31 mouse cellular contexts compared by ENCODE assay signal in genomic region chr6:106985132-106985801, GRCm38 (mm10).
DNase-seq lines count a peak whose midpoint lies in the region; ATAC-seq lines count a peak whose summit lies in the region.
"Had no signal": no experiment of that assay in that cellular context is flagged by ENCODE, and none has a peak within 500 bp of the region (broad histone marks: within the 10 kb centered on the region; RNA-seq: fewer than 3 reads in every experiment).

No protein-coding gene starts in this region.

- ATAC-seq in erythroblast, adult 5-6 weeks (replicated peaks; ENCODE audit: low FRiP score, poor library complexity, severe bottlenecking), result peak; percentile 82
- ATAC-seq in megakaryocyte-erythroid progenitor cell, adult 5-6 weeks (replicated peaks; ENCODE audit: low FRiP score, low TSS enrichment, poor library complexity, severe bottlenecking), result peak; percentile 94
- ATAC-seq: activated CD4-positive, CD25-positive, alpha-beta regulatory T cell, adult 4 months; forebrain, embryonic 15.5 days; midbrain, embryonic 16.5 days had no signal

- 60% methylated on average over 4 of the region's 4 CpGs for WGBS in heart, embryonic 10.5 days

- H3K27ac ChIP-seq in heart, embryonic 10.5 days, result no peak overlapping the region
- H3K27ac ChIP-seq: embryonic facial prominence, embryonic 12.5 days; forebrain, embryonic 15.5 days; heart, embryonic 13.5 days; hindbrain, embryonic 12.5 days; kidney, embryonic 15.5 days; left cerebral cortex, adult 2 months; limb, embryonic 15.5 days; stomach, embryonic 15.5 days had no signal

- H3K4me1 ChIP-seq in heart, embryonic 10.5 days, result no peaks in the 10 kb centered on the region
- H3K4me1 ChIP-seq: embryonic facial prominence, embryonic 12.5 days; forebrain, embryonic 15.5 days; heart, embryonic 13.5 days; hindbrain, embryonic 12.5 days; kidney, embryonic 15.5 days; limb, embryonic 15.5 days; stomach, embryonic 15.5 days had no signal

- H3K36me3 ChIP-seq in heart, embryonic 10.5 days, result no peaks in the 10 kb centered on the region
- H3K36me3 ChIP-seq: embryonic facial prominence, embryonic 12.5 days; forebrain, embryonic 15.5 days; heart, embryonic 13.5 days; hindbrain, embryonic 12.5 days; kidney, embryonic 15.5 days; limb, embryonic 15.5 days; stomach, embryonic 15.5 days had no signal

- H3K4me3 ChIP-seq in heart, embryonic 10.5 days, result no peak overlapping the region
- H3K4me3 ChIP-seq: embryonic facial prominence, embryonic 12.5 days; forebrain, embryonic 15.5 days; heart, embryonic 13.5 days; hindbrain, embryonic 12.5 days; kidney, embryonic 15.5 days; left cerebral cortex, adult 2 months; limb, embryonic 15.5 days; megakaryocyte, embryonic 14.5 days; stomach, embryonic 15.5 days had no signal

- H3K27me3 ChIP-seq in heart, embryonic 10.5 days (ENCODE audit: insufficient read depth, poor library complexity, severe bottlenecking), result no peaks in the 10 kb centered on the region
- H3K27me3 ChIP-seq: embryonic facial prominence, embryonic 12.5 days; forebrain, embryonic 15.5 days; heart, embryonic 13.5 days; hindbrain, embryonic 12.5 days; kidney, embryonic 15.5 days; limb, embryonic 15.5 days; megakaryocyte, embryonic 14.5 days; stomach, embryonic 15.5 days had no signal

- H3K9me3 ChIP-seq in heart, embryonic 10.5 days, result no peaks in the 10 kb centered on the region
- H3K9me3 ChIP-seq: embryonic facial prominence, embryonic 12.5 days; forebrain, embryonic 15.5 days; hindbrain, embryonic 12.5 days; kidney, embryonic 15.5 days; limb, embryonic 15.5 days; stomach, embryonic 15.5 days had no signal

- peak; percentile 3 for DNase-seq in embryo, embryonic 11 days
- no peak for DNase-seq in embryo, embryonic 9.5 days (ENCODE audit: extremely low spot score)
- peak; percentile 2 for DNase-seq in adrenal gland, postnatal 10 days
- DNase-seq in heart, embryonic 10.5 days (ENCODE audit: low spot score), result no peak
- DNase-seq in kidney, postnatal 14 days, result no peak
- DNase-seq: cerebellum, adult 2 months; cerebellum, postnatal 25 days; gastrocnemius, postnatal 25 days; heart, adult 18-20 months; heart, postnatal 14 days; kidney, adult 11 months; kidney, postnatal 4 days; layer of hippocampus, adult 9-11 months; left cerebral cortex, postnatal 4 days; lung, adult 18-20 months; lung, postnatal 10 days; right cerebral cortex, postnatal 4 days; thymus, postnatal 25 days had no signal

Comparison
In these comparisons a context has a peak if more than half of its experiments do, and no peak if none do; other contexts are left out.
1. DNase-seq: peak in embryo, embryonic 11 days (single experiment) and adrenal gland, postnatal 10 days (single experiment); none in embryo, embryonic 9.5 days (single experiment), heart, embryonic 10.5 days (single experiment) and kidney, postnatal 14 days (single experiment).